Mouse (Mus musculus) MEL (cell line): Measurements from ENCODE around the gene Tmem59l.

ENCODE experiments used
- HCFC1 ChIP-seq: IDR thresholded peaks from 2 replicates; pipeline ENCODE4 v1.6.1; 2012; ENCODE audit warnings: low read depth, mild to moderate bottlenecking, inconsistent platforms, low read length, improper control_type of control experiment, moderate library complexity
- POLR2AphosphoS5 ChIP-seq: IDR thresholded peaks from 2 replicates; pipeline ENCODE4 v1.6.1; 2012; ENCODE audit warnings: low read depth, borderline replicate concordance, mild to moderate bottlenecking, inconsistent platforms, low read length, moderate library complexity, mixed read lengths

DNA sequence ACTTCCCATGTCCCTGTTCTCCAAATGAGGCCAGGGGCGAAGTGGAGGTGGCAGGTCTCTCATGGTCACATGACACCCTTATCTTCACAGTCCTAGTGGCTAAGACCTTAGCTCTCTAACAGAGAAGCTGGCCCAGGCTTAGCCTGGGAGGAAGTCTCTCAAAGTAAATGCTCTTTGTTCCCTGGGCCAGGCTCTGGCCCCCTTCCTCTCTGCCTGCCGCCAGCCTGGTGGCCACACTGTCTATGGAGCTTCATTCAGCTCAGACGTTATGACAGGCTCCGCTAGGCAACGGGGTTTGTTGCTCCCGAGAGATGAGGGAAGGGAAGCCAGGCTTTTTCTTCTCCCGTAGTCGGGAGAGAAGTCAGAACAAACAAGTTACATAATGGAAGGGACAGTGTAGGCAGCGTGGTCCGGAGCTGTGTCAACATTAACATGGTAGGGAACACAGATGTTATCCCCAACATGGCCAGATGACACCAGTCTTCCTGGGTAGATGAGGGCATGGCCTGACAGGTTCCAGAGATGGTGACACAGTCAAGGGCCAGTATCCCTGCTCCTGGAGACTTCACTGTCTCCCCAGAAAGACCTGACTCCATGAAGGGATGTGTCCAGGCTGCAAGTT lies 17.8 kb downstream of the Tmem59l start:
- no peak for TF ChIP-seq POLR2AphosphoS5
- TF ChIP-seq HCFC1, result no peak
